Mouse (Mus musculus) testis, adult 2 months (tissue): Measurements from ENCODE around the gene Fam57a.

ENCODE experiments used
- CTCF ChIP-seq: fragments of 200-500 bp; IDR thresholded peaks from 2 replicates; pipeline ENCODE4 v1.5.1; 2012; ENCODE audit warnings: low read depth, mild to moderate bottlenecking, inconsistent platforms, low read length, moderate library complexity; ENCODE audit not compliant: control insufficient read depth, insufficient read depth, insufficient replicate concordance
- POLR2A ChIP-seq: fragments of 200-500 bp; IDR thresholded peaks from 2 replicates; pipeline ENCODE4 v1.6.1; 2012; ENCODE audit warnings: low read depth, mild to moderate bottlenecking, inconsistent platforms, low read length, moderate library complexity; ENCODE audit not compliant: control insufficient read depth

- no peak for TF ChIP-seq POLR2A
- TF ChIP-seq CTCF, result no peak
Measured at GRCm38 (mm10) chr11:76225051-76225450, 45.6 kb downstream of the Fam57a start.
